Mouse (Mus musculus): Measurements from ENCODE around the gene Btg3. TPM values are rescaled to one million over a fixed set of nuclear protein-coding genes. Genes with fewer than 3 reads are reported as not detected.

The Btg3 gene
- polyA plus RNA-seq, 1 experiment from 2014 or later = 7.6 TPM

DNA sequence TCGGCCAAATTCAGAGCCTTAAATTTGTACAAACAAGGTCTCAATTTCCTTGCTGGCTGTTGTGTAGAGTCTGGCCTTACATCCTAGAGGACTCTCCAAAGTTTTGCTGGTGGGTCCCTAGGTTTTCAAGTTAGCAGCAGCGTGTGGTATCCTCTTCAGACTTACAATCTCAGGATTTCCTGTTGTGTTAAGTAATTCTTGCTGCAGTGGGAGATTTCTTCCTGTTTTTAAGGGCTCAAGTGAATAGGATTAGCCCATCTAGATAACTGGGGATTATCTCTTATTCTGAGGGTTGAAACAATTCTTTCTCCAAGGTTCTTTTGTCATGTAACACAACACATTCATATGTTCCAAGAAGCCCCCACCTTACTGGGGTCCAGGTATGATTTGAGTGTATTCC, 14.4 kb upstream of the Btg3 start:
- no peak for ATAC-seq (ENCODE audit: low read depth)
- Histone ChIP-seq H3K27ac (ENCODE audit: low read length) (no peak overlapping the region), H3K27me3 (ENCODE audit: control insufficient read depth, insufficient read depth, low read depth, low read length) (no peaks in the 10 kb centered on the region), H3K9ac (ENCODE audit: low read depth, low read length) (no peak overlapping the region), H3K4me3 (ENCODE audit: low read depth, low read length) (no peak overlapping the region), H3K36me3 (ENCODE audit: control insufficient read depth, insufficient read depth) (no peaks in the 10 kb centered on the region), H3K9me3 (replicated peaks; ENCODE audit: control insufficient read depth, low read length) (no peaks in the 10 kb centered on the region), H3K4me1 (ENCODE audit: control insufficient read depth, low read depth, low read length) (no peaks in the 10 kb centered on the region), H3K4me2 (ENCODE audit: low read depth, low read length) (no peak overlapping the region)
- 16% methylated on average over 2 of the region's 2 CpGs for WGBS (ENCODE audit: insufficient replicate concordance)

DNA sequence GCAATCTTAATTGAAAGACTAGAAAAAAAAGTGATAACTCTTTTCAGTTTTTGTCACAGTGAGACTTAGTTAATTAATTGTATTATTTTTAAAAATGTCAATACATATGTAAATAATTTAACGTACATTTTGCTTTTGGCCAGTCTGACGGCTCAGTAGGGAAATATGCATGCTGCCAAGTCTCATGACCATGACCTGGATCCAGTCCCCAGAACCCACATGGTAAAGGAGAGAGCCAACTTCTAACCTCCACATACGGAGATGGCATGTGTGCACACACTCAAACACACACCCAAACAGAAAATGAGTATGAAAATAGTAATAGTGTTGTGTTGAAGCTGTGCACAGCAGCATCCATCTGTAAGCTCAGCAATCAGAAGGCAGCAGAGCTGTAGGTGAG, 13.0 kb upstream of the Btg3 start:
- Histone ChIP-seq H3K27me3 (ENCODE audit: control insufficient read depth, insufficient read depth, low read depth, low read length) (no peaks in the 10 kb centered on the region), H3K9ac (ENCODE audit: low read depth, low read length) (no peak overlapping the region), H3K27ac (ENCODE audit: low read length) (no peak overlapping the region), H3K36me3 (ENCODE audit: control insufficient read depth, insufficient read depth) (no peaks in the 10 kb centered on the region), H3K4me2 (ENCODE audit: low read depth, low read length) (no peak overlapping the region), H3K4me1 (ENCODE audit: control insufficient read depth, low read depth, low read length) (no peaks in the 10 kb centered on the region), H3K4me3 (ENCODE audit: low read depth, low read length) (no peak overlapping the region), H3K9me3 (replicated peaks; ENCODE audit: control insufficient read depth, low read length) (no peaks in the 10 kb centered on the region)
- ATAC-seq (ENCODE audit: low read depth) = no peak
- WGBS (ENCODE audit: insufficient replicate concordance) = 69% methylated on average over 3 of the region's 3 CpGs

DNA sequence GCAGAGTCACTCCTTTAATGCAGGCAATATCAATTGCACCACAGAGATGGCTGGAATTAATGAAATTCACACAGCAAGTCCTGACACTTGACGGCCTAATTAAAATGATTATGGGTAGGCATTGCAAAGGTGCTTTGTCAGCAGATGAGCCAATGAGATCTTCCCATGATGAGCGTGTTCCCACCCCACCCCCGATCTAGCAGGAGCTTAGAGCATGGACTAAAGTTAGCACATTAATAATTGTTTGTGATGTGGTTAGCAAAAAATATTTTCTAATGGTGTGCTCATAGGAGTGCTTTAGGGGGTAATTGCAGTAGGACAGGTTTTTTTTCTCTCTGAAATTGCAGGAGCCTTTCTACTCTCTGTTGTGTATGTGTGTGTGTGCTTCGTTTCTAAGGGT, 12.1 kb upstream of the Btg3 start:
- Histone ChIP-seq H3K9ac (ENCODE audit: low read depth, low read length) (no peak overlapping the region), H3K4me1 (ENCODE audit: control insufficient read depth, low read depth, low read length) (no peaks in the 10 kb centered on the region), H3K36me3 (ENCODE audit: control insufficient read depth, insufficient read depth) (no peaks in the 10 kb centered on the region), H3K27me3 (ENCODE audit: control insufficient read depth, insufficient read depth, low read depth, low read length) (no peaks in the 10 kb centered on the region), H3K9me3 (replicated peaks; ENCODE audit: control insufficient read depth, low read length) (no peaks in the 10 kb centered on the region), H3K4me2 (ENCODE audit: low read depth, low read length) (no peak overlapping the region), H3K27ac (ENCODE audit: low read length) (no peak overlapping the region), H3K4me3 (ENCODE audit: low read depth, low read length) (no peak overlapping the region)
- no peak for ATAC-seq (ENCODE audit: low read depth)
- WGBS (ENCODE audit: insufficient replicate concordance) = 58% methylated on average over 4 of the region's 4 CpGs

DNA sequence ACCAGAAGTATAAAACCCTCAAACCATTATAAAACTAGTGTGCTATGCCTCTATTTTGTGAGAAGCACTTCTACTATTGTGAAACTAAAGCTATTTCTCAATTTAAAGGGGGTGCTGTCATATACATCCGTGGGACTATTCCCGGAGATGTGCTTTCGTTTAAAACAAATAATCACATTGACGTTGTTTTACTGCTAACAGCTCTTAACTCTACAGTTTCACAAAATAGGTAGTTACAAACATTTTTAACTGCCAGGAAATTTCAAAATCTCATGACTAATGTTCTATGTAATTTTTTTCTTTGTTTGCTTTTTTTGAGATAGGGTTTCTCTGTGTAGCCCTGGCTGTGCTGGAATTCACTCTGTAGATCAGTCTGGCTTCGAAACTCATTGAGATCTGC, 1.5 kb upstream of the Btg3 start:
- ATAC-seq (ENCODE audit: low read depth) = no peak
- H3K27ac ChIP-seq (ENCODE audit: low read length) = no peak overlapping the region
- no peaks in the 10 kb centered on the region for H3K9me3 ChIP-seq (replicated peaks; ENCODE audit: control insufficient read depth, low read length)
- no peaks in the 10 kb centered on the region for H3K36me3 ChIP-seq (ENCODE audit: control insufficient read depth, insufficient read depth)
- H3K4me2 ChIP-seq (ENCODE audit: low read depth, low read length) = no peak overlapping the region
- 61% methylated on average over 5 of the region's 5 CpGs for WGBS (ENCODE audit: insufficient replicate concordance)
- no peaks in the 10 kb centered on the region for H3K27me3 ChIP-seq (ENCODE audit: control insufficient read depth, insufficient read depth, low read depth, low read length)
- no peak overlapping the region for H3K9ac ChIP-seq (ENCODE audit: low read depth, low read length)
- peaks cover 10% of the 10 kb centered on the region for H3K4me1 ChIP-seq (ENCODE audit: control insufficient read depth, low read depth, low read length)
- no peak overlapping the region for H3K4me3 ChIP-seq (ENCODE audit: low read depth, low read length)

DNA sequence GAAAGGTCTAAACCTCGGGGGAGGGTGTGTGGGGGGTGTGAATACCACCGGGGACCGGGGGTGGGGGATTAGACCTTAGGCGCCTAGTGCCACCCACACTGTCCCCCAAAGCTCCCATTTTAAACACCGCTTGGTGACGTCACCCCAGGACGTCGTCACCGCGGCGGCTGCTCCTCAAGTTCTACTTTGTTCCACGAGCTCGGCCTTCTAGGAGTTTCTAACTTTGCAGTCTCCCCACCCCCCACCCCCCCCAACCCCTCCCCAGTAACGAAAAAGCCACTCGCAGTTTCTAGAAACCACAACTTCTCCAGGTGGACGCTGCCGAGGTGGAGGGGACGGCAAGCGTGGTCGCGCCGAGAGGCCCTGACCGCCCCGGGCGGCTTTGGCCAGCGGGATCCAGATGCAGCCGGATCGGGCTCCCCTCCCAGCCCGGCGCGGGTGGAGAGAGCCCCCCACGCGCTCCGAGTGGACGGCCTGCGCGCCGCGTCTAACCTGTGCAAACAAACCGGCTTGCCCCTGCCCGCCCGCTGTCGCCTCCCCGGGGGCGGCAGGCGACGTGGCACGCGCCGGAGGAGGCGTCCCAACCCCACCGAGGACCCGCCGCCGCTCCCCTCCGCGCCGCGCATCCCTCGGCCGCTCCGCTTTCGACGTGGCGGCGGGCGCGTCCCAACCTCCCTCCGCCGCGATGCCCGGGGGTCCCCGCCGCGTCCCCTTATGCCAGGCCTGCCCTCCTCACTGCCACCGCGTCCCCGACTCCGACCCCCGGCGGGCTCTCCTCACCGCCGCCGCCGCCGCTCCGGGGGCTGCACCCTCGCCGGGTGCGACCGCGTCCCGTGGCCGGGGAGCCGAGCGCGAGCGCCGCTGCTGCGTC, 936 bp downstream of the Btg3 start:
- H3K4me1 ChIP-seq (ENCODE audit: control insufficient read depth, low read depth, low read length) = peaks cover 10% of the 10 kb centered on the region
- peak overlapping the region; percentile 38 for H3K27ac ChIP-seq (ENCODE audit: low read length)
- peak overlapping the region; percentile 93 for H3K4me2 ChIP-seq (ENCODE audit: low read depth, low read length)
- peak overlapping the region; percentile 80 for H3K4me3 ChIP-seq (ENCODE audit: low read depth, low read length)
- H3K9ac ChIP-seq (ENCODE audit: low read depth, low read length) = peak overlapping the region; percentile 83
- peaks cover 3% of the 10 kb centered on the region; the same call in 1 of the 2 replicates for H3K36me3 ChIP-seq (ENCODE audit: control insufficient read depth, insufficient read depth)
- no peaks in the 10 kb centered on the region for H3K27me3 ChIP-seq (ENCODE audit: control insufficient read depth, insufficient read depth, low read depth, low read length)
- no peaks in the 10 kb centered on the region for H3K9me3 ChIP-seq (replicated peaks; ENCODE audit: control insufficient read depth, low read length)
- WGBS (ENCODE audit: insufficient replicate concordance) = under 1% methylated on average over 69 of the region's 100 CpGs
- ATAC-seq (ENCODE audit: low read depth) = peak; percentile 40

DNA sequence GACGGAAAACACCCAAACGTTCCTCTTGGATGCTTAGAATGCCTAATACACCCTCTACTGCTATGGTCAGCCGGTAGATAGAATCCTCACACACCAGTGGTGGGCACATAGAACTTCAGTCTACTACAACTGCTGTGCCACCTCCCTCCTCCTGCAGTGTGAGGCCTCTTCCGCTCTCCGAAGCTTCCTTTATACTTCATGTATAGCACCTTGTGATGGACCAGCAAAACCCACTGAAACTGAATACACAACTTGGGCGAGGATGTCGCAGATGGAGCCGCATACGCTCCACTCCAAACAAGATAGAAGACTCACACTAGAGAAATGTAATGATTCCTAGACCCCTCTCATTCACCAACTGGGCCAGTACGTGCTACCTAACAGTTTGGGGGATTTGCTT, 1.8 kb downstream of the Btg3 start:
- ATAC-seq (ENCODE audit: low read depth) = no peak
- Histone ChIP-seq H3K4me3 (ENCODE audit: low read depth, low read length) (peak overlapping the region; percentile 80), H3K4me1 (ENCODE audit: control insufficient read depth, low read depth, low read length) (peaks cover 10% of the 10 kb centered on the region), H3K36me3 (ENCODE audit: control insufficient read depth, insufficient read depth) (peaks cover 3% of the 10 kb centered on the region; the same call in 1 of the 2 replicates), H3K27ac (ENCODE audit: low read length) (no peak overlapping the region), H3K27me3 (ENCODE audit: control insufficient read depth, insufficient read depth, low read depth, low read length) (no peaks in the 10 kb centered on the region), H3K9ac (ENCODE audit: low read depth, low read length) (peak overlapping the region; percentile 83), H3K4me2 (ENCODE audit: low read depth, low read length) (peak overlapping the region; percentile 93), H3K9me3 (replicated peaks; ENCODE audit: control insufficient read depth, low read length) (no peaks in the 10 kb centered on the region)
- WGBS (ENCODE audit: insufficient replicate concordance) = 43% methylated on average over 10 of the region's 10 CpGs

DNA sequence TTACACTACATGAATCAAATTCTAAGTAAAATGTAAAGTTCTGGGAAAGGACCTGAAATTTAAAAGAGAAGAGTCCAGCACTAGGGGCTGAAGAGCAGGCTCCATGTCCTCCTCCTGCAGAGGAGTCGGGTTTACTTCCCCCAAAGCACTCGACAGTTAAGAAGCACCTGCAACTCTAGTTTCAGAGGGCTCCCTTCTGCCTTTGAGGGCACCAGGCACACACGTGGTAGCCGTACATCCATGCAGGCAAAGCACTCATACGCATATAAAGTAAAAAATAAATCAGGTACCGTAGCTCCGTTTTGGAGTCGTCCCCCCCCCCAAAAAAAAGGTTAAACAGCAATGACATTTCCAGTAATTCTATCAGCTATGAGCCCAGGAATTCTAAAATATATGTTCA, 3.2 kb downstream of the Btg3 start:
- Histone ChIP-seq H3K36me3 (ENCODE audit: control insufficient read depth, insufficient read depth) (peaks cover 7% of the 10 kb centered on the region), H3K27me3 (ENCODE audit: control insufficient read depth, insufficient read depth, low read depth, low read length) (no peaks in the 10 kb centered on the region), H3K9me3 (replicated peaks; ENCODE audit: control insufficient read depth, low read length) (no peaks in the 10 kb centered on the region), H3K4me2 (ENCODE audit: low read depth, low read length) (no peak overlapping the region), H3K4me1 (ENCODE audit: control insufficient read depth, low read depth, low read length) (peaks cover 10% of the 10 kb centered on the region), H3K9ac (ENCODE audit: low read depth, low read length) (no peak overlapping the region), H3K27ac (ENCODE audit: low read length) (no peak overlapping the region), H3K4me3 (ENCODE audit: low read depth, low read length) (no peak overlapping the region)
- no peak for ATAC-seq (ENCODE audit: low read depth)
- 60% methylated on average over 8 of the region's 8 CpGs for WGBS (ENCODE audit: insufficient replicate concordance)

DNA sequence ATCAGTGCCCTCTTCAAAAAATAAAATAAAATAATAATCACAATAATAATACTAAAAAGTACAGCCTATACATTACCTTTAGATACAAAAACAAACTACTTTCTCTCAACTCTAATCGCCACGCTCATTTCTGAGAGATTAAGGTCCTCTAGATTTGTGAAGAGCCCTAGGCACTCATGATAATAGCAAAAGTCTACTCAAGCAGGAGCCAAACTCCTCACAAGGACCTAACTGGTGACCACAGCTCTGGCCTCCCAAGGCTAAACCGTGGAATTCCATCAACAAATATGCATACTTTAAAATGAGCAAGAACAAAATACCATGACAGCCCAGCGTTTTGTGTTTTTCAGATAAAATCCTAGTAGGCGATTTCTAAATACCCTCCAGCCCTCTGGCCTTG, 4.2 kb downstream of the Btg3 start:
- Histone ChIP-seq H3K27me3 (ENCODE audit: control insufficient read depth, insufficient read depth, low read depth, low read length) (no peaks in the 10 kb centered on the region), H3K27ac (ENCODE audit: low read length) (no peak overlapping the region), H3K36me3 (ENCODE audit: control insufficient read depth, insufficient read depth) (peaks cover 9% of the 10 kb centered on the region), H3K9me3 (replicated peaks; ENCODE audit: control insufficient read depth, low read length) (no peaks in the 10 kb centered on the region), H3K4me3 (ENCODE audit: low read depth, low read length) (no peak overlapping the region), H3K4me2 (ENCODE audit: low read depth, low read length) (no peak overlapping the region), H3K9ac (ENCODE audit: low read depth, low read length) (no peak overlapping the region), H3K4me1 (ENCODE audit: control insufficient read depth, low read depth, low read length) (peaks cover 10% of the 10 kb centered on the region)
- ATAC-seq (ENCODE audit: low read depth) = no peak
- WGBS (ENCODE audit: insufficient replicate concordance) = 72% methylated on average over 5 of the region's 5 CpGs

DNA sequence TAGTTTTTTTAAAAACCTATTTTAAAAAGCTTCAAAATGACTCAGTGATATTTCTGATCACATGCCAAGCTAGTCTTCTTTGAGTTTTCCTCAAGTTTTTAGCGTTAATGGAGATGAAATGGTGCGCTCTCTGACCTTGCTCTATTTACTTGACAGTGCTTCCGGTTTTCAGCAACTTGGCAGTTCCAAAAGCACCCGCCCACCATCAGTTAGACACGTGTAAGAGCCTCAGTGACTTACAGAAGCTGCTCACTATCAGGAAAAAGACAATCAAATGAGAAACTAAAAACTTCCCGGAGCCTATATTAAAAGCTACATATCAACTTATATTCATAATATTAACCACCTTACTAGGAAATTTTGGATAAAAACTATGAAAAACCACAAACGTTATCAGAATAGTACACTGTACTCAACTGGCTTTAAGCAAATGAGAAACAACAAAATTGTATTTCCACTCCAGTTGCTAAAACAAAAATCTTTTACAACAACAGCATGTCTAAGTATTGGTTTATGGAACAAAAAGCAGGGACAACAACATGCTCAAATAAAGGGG, 5.4 kb downstream of the Btg3 start:
- no peaks in the 10 kb centered on the region for H3K9me3 ChIP-seq (replicated peaks; ENCODE audit: control insufficient read depth, low read length)
- no peak overlapping the region for H3K4me2 ChIP-seq (ENCODE audit: low read depth, low read length)
- H3K27ac ChIP-seq (ENCODE audit: low read length) = no peak overlapping the region
- no peak overlapping the region for H3K9ac ChIP-seq (ENCODE audit: low read depth, low read length)
- 49% methylated on average over 7 of the region's 7 CpGs for WGBS (ENCODE audit: insufficient replicate concordance)
- no peak for ATAC-seq (ENCODE audit: low read depth)
- H3K36me3 ChIP-seq (ENCODE audit: control insufficient read depth, insufficient read depth) = peaks cover 9% of the 10 kb centered on the region
- H3K27me3 ChIP-seq (ENCODE audit: control insufficient read depth, insufficient read depth, low read depth, low read length) = no peaks in the 10 kb centered on the region
- H3K4me1 ChIP-seq (ENCODE audit: control insufficient read depth, low read depth, low read length) = peaks cover 4% of the 10 kb centered on the region
- no peak overlapping the region for H3K4me3 ChIP-seq (ENCODE audit: low read depth, low read length)

Measured in liver, embryonic 16.5 days (tissue).